Mouse (Mus musculus): ENCODE measurements around the gene Plcb1.
A peak's percentile ranks its signal among the peaks of the same experiment; 100 is the strongest.

The Plcb1 gene

DNA sequence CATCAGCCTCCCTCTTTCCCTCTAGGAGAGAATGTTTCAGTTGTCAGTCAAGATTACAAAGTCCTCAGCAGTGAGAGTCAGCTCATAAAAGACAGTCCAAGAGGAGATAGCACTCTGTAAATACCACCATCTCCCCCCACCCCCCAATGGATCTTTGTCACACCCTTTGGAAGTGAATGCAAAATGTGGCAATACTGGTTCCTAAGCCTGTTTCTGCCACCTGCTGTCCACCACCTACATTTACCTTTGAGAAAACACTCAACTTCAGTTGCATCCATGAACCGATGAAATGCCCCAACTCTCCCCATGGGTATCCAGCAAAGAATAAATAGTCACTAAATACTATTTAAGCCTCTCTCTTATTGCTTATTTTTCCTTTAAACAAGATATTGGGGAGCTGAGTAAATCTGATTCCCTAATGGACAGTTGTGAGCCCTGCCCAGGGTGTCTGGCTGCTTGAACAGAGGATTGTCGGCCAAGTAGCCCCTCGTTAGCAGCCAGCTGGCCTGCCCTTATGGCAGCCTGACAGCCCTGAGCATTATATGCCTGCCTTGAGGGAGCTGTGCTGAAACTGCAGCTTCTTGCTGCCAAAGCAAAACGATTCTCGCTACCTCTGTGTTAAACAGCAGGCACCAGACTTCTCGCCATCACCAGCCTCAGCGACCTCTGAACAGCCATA, 537.5 kb downstream of the Plcb1 start:
- DNase-seq = peak in 1 of 2 experiments; percentile 10

GRCm38 (mm10) chr2:135323955-135324302, 538.1 kb downstream of the Plcb1 start:
- peak; percentile 85 for DNase-seq

- peak; percentile 28 to 34 for DNase-seq
Measured at GRCm38 (mm10) chr2:135328756-135329155, 542.9 kb downstream of the Plcb1 start.

DNA sequence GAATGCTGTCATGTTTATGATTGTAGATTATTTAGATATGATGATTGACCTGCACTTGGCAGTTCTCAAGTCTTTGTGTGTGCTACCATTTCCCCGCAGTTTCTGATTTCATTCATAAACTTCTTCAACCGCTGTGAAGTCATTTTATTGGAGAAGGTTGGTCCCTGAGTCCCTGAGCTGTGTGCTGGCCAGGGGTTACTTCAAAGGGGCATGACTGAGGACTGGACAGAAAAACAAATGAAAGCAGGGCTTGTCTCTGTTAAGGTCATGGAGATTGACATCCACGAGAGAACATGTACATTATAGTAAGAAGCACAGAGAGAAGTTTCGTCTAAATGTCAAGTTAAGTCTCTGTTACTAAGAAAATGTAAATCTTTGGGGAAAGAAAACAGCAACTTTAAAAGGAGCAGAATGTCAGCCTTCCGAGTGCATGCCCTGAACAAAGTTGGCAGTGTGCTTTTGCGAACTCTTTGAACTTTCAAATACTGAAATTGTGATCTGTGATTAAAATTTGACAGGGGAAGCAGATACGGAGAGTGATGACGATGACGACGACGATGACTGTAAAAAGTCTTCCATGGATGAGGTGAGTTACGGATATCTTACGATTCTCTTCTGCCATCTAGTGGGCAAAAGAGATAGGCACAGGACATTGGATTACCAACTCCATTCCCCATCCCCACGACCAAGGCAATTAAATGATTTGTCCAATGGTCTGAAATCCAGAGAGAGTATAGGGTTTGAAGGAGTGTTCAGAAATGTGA, 544.1 kb downstream of the Plcb1 start:
- DNase-seq = peak; percentile 57 to 59

GRCm38 (mm10) chr2:135331868-135332267, 546.0 kb downstream of the Plcb1 start:
- no peak for DNase-seq

- no peak for DNase-seq
Measured at GRCm38 (mm10) chr2:135356311-135356710, 570.4 kb downstream of the Plcb1 start.

GRCm38 (mm10) chr2:135361798-135362197, 575.9 kb downstream of the Plcb1 start:
- peak; percentile 23 to 49 for DNase-seq

GRCm38 (mm10) chr2:135362948-135363347, 577.1 kb downstream of the Plcb1 start:
- DNase-seq = no peak

- DNase-seq = no peak
Measured at GRCm38 (mm10) chr2:135370259-135370835, 584.5 kb downstream of the Plcb1 start.

GRCm38 (mm10) chr2:135380796-135381195, 594.9 kb downstream of the Plcb1 start:
- peak in 1 of 2 experiments; percentile 6 for DNase-seq

DNA sequence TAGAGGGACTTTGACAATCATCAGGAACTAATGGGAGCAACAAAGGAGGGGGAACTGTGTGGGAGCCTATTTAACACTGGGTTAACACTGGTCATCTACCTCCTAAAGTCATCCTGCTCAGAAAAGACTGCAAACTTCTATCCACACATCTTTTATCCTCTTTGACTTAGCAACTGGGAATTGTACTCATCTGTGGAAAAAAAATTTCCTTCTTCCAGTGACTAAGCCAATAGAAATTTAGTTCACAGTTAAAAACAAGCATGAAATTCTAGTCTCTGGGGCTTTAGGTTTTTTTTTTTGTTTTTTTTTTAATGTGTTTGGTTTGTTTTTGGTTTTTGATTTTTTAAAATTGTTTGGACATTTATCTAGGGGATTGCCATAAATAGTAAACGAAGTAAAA, 595.5 kb downstream of the Plcb1 start:
- no peak for DNase-seq

GRCm38 (mm10) chr2:135387990-135388389, 602.1 kb downstream of the Plcb1 start:
- DNase-seq = peak; percentile 27 to 53

DNA sequence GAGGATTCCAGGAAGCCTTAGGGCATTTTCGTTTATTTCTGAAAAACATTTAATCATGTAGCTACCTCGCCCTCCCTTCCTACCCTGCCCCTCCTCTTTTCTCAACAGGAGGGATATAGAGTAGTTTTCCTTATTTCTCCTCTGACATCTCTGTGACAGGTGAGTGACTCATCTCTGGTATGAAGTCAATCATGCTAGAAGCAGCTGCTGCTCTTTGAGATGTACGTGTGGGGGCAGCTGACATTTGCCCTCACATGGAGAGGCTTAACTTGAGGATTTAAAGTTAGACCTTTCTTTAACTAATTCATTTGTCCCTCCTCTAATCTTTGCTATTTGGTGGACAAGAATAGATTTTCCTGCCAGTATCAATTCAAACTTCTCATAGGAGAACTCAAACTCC, 608.8 kb downstream of the Plcb1 start:
- DNase-seq = no peak

DNA sequence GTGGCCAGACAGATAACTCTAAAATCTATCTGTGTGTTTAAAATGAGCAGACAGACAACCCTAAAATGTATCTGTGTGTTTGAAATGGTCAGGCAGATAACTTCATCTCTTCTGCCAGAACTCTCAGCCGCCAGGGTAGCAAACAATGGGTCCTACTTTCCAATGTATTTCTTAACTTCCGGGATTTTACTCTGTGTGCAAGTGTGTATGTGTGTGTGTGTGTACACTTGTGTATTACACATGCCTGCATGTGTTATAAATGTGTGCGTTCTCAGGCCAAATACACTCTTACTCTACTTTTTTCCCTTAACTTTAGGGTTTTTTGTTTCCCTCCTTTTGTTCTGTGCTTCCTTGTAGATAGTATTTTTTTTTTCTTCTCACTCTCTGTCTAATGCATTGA, 610.5 kb downstream of the Plcb1 start:
- DNase-seq = no peak

DNA sequence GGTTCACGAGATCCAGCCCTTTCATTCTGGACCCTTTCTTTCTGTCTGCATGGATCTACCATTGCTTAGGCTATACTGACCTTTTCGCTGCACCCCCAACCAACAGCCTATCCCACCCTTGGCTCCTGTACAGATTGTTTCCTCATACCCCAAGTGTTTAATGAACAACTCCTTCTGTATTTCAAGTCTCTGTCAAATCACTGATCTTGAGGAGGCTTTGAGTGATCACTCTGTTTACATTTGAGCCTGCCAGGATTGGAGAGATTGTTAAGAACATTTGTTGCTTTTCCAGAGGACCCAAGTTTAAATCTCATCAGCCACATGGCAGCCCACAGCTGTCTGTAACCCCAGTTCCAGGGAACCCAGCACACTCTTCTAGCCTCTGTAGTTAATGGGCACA, 612.1 kb downstream of the Plcb1 start:
- DNase-seq = no peak

- no peak for DNase-seq
Measured at GRCm38 (mm10) chr2:135399760-135400159, 613.9 kb downstream of the Plcb1 start.

DNA sequence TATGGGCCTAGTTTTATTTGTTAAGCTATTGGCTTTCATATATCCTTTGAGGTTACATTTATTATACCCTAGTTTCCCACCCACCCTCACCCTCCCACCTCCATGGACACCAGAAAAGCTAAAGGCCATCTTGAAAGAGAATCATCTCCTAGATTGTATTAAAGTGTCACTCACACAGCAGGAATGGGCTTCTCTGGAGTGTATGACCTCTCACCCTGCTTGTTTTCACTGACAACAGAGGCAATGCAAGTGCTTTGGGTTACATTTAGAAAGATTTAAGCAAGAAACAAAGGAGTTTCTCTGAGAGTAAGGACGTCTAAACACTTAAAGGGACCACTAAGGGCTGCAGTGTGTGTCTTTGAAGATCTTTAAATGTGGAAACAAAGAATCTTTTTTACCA, 617.0 kb downstream of the Plcb1 start:
- no peak for DNase-seq

DNA sequence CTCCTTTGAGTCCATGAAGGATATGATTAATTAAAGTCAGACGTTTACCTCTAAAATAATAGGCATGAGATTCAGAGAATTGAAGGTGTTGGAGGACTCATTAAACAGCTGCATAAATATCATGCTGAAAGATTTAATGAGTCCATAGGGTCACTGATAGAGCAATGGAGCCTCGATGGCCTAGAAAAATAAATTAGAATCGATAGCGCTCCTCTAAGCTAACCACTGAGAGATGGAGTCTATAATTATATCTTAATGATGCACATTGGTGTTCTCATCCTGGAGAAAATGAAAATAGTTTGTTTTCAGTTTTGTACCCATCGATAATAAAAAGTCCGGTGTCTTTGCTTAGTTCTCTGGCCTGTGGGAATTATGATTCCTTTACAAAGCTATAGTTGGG, 617.5 kb downstream of the Plcb1 start:
- DNase-seq = no peak

DNA sequence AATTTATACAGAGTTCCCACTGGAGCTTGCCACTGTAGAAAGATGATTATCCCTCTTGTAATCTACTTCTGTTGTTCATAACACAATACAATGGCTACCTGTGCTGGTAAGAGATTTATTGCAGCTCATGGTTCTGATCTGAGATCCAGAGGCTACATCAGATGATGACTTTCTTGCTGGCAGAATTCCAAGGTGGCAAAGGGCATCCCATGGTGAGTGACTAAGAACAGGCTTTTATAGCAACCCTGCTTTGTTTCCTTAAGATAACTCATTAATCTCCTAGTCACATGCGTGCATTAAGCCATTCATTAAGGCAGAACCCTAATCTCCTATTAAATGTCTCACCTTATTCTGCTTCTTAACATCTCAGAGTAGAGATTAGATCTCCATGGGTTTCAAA, 618.2 kb downstream of the Plcb1 start:
- no peak for DNase-seq

DNA sequence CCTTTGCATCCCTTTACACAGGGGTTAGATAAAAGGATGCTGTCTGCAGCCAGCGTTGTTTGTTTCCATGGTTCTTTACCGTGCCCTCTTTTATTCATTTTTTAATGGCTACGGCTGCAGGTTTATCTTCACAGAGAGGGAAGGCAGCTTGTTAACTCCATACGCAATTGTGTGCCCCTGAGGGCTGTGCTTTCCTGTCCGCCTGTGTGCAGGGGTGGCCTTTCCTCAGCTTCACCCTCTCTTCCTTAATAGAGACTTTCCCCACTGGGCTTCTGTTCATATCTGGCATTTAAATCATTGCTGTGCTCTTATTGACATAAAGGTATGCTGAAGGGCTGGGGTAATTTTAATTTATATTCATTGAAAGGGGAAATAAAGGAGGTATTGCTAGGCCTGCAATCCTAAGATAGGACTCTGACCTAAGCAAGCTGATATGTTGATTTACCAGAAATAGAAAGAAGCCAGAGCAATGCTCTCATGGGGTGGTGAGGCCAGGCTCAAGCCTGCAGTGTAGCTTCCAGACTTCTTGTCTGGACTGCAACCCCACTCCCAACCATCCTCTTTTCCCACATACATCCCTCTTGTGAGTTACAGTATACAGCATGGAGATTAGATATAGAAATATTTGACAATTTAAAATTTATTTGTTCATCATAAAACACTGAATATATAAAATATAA, 623.7 kb downstream of the Plcb1 start:
- no peak for DNase-seq

DNA sequence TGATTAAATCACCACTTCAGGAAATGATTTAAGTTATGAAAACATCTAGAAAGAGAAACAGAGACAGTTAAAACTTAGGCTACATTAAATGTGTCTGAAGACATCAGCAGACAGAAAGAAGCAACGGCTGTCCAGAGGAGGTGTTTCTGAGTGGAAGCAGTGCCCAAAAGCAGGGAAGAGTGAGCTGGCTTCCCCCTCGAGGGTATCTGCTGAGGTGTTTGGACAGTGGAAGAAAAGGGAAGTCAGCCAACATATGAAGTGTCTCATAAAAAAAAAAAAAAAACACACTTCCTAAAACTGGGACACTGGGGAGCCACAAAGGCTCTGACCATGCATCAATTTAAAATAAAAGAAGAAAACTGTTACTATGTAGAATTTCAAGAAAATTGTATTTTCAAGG, 625.8 kb downstream of the Plcb1 start:
- no peak for DNase-seq

GRCm38 (mm10) chr2:135415137-135415536, 629.3 kb downstream of the Plcb1 start:
- peak in 1 of 2 experiments; percentile 14 for DNase-seq

DNA sequence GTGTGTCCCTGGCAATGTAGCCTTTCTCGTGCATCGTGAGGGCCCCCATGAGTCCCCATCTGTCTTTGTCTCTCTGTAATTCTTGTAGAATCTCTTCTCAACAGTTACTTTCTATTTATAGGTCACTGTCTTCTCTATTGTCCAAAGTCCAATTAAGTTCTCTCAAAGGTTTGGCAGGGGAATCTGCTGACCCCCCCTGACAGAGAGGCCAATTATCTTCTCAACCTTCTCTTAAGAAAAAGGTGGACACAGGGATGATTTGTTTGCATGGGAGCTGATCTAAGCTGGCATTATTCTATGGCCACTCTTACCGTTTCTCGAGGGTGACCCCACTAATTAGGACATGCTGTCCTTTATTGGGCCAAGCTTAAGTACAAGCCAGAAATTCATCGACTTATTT, 633.4 kb downstream of the Plcb1 start:
- no peak for DNase-seq

Data from cerebellum, adult 18-20 months (tissue).